Mouse (Mus musculus): ENCODE data around the gene Otoa. TPM values are rescaled to one million over a fixed set of nuclear protein-coding genes. Genes with fewer than 3 reads are reported as not detected.

The Otoa gene
- 0.05 and 0.34 TPM in 2 replicates for polyA plus RNA-seq (2016; fragmentation: Nextera tagmentation; extraction: Ambion mirVana)

DNA sequence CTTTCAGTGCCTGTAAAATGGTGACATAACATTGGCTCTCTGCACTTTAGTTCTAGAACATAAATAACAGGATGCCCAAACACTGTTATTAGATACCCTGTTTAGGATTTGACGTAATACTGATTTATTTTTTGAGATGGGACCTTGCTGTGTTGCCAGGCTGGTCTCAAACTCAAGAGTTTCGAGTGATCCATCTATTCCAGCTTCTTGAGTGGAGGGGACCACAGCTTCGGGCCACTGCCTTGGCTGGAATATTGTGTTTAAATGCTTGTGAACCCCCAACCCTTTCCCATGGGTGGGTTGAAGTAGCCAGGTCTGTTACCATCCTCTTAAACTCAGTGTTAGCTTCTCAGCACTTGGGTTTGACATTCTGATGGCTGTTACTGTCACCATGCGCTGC, at the start of gene Otoa:
Gene Otoa, plus strand, starts transcription at position 301 of the 400 bp plus-strand sequence.
- H3K9me3 ChIP-seq, result no peaks in the 10 kb centered on the region
- ATAC-seq (ENCODE audit: low FRiP score, low read depth), result no peak
- WGBS, result 94% methylated on average over 4 of the region's 4 CpGs
- H3K4me3 ChIP-seq, result no peak within 1 kb of the TSS
- H3K4me2 ChIP-seq (replicated peaks), result no peak within 1 kb of the TSS
- H3K27me3 ChIP-seq, result no peaks in the 10 kb centered on the region
- H3K27ac ChIP-seq (replicated peaks), result no peak within 1 kb of the TSS
- peaks cover 22% of the 10 kb centered on the region for H3K36me3 ChIP-seq
- H3K4me1 ChIP-seq, result peaks cover 8% of the 10 kb centered on the region; the same call in 1 of the 2 replicates
- no peak within 1 kb of the TSS for H3K9ac ChIP-seq (replicated peaks)

DNA sequence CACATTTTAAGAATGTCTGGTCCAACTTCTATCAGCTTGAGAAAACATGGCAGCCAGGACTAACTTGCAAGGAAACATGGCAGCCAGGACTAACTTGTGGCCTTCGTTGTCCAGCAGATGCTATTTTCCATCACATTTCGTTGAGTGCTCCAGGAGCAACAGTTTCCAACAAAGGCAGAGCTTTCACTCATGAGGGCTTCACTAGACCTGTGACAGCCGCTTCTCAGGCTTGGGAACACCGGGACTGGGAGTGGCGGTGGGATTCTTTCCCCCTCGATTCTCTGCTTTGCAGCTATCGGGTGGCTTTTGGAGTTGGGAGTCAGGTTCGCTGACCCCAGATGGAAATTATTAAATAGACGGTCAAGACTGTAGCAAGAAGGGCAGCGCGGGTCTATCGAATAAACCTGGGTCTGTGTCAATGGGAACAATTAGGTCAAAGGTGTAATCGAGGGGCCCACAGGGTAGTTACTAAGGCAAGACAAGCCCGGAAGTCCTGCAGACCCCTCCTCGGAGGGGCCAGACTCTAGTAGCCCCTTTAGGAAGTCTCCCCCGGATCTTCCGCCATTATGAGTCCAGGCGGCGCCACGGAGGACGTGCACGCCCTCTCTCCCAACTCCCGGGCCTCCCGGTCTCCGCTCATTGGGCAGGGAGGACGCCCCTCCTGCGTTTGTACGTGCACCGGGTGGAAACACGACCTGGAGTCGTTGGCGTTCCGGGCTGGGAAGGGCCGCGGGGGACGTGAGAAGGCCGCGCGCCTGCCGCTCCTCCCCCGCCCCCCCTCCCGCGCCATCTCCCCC, 47.4 kb upstream of the Otoa start, which contains the start of gene Mettl9:
Gene Mettl9, plus strand, starts transcription at position 590 of the 797 bp plus-strand sequence.
- Histone ChIP-seq H3K27me3 (peaks cover 21% of the 10 kb centered on the region), H3K4me1 (peaks cover 25% of the 10 kb centered on the region), H3K4me3 (peak within 1 kb of the TSS; percentile 87), H3K36me3 (no peaks in the 10 kb centered on the region), H3K9ac (replicated peaks) (peak within 1 kb of the TSS; percentile 98), H3K4me2 (replicated peaks) (peak within 1 kb of the TSS; percentile 76), H3K27ac (replicated peaks) (peak within 1 kb of the TSS; percentile 98), H3K9me3 (no peaks in the 10 kb centered on the region)
- ATAC-seq (ENCODE audit: low FRiP score, low read depth), result peak; percentile 98
- 3% methylated on average over 36 of the region's 43 CpGs for WGBS

DNA sequence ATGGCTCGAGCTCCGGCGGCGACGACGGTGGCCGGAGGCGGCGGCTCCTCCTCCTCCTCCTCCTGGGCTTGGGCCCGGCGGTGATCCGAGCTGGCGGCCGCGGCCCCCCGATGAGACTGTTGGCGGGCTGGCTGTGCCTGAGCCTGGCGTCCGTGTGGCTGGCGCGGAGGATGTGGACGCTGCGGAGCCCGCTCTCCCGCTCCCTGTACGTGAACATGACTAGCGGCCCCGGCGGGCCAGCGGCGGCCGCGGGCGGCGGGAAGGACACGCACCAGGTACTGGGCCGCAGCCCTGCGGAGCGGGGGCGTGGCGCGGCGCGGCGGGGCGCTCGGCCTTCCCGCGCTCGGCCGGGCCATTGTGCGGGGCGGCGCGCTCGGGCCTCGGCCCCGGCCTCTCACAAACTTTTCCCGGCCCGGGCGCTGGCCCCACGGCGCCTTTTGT, 46.7 kb upstream of the Otoa start:
- Histone ChIP-seq H3K27me3 (peaks cover 17% of the 10 kb centered on the region), H3K27ac (replicated peaks) (peak overlapping the region; percentile 98), H3K9ac (replicated peaks) (peak overlapping the region; percentile 98), H3K36me3 (no peaks in the 10 kb centered on the region), H3K4me3 (peak overlapping the region; percentile 87), H3K9me3 (no peaks in the 10 kb centered on the region), H3K4me2 (replicated peaks) (peak overlapping the region; percentile 76), H3K4me1 (peaks cover 25% of the 10 kb centered on the region)
- peak; percentile 77 for ATAC-seq (ENCODE audit: low FRiP score, low read depth)
- 0% methylated on average over 47 of the region's 63 CpGs for WGBS

DNA sequence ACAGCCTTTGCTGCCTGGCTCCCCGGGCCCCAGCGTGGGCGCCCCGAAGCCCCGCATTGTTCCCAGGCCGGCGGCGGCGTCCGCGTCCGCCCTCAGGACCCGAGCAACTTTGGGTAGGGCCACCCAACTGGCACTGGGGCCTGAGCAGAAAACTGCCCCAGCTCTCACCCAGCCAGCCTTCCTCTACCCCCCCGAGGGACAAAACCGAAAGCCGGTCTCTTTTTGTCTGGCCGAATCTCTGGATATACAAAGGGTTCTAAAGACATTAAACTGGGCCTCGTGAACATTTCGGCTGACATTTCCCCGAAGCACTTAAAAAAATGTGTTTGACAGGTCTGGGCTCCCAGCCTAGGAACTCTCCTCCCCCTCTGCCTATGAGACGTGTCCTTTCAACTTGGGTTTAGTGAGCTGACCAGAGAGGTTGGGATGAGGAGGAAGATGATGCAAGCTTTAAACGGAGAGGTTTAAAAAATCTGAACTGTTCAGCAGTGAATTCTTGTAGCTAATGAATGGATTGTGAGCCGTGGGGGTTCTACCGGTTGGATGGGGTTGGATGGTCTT, 46.2 kb upstream of the Otoa start:
- Histone ChIP-seq H3K27me3 (peaks cover 14% of the 10 kb centered on the region), H3K27ac (replicated peaks) (peak overlapping the region; percentile 98), H3K9me3 (no peaks in the 10 kb centered on the region), H3K4me1 (peaks cover 25% of the 10 kb centered on the region), H3K36me3 (no peaks in the 10 kb centered on the region), H3K4me3 (peak overlapping the region; percentile 87), H3K9ac (replicated peaks) (peak overlapping the region; percentile 98), H3K4me2 (replicated peaks) (peak overlapping the region; percentile 76)
- under 1% methylated on average over 24 of the region's 24 CpGs for WGBS
- ATAC-seq (ENCODE audit: low FRiP score, low read depth), result peak; percentile 51; the same call in 1 of the 2 replicates

- no peaks in the 10 kb centered on the region for H3K27me3 ChIP-seq
- no peak overlapping the region for H3K27ac ChIP-seq (replicated peaks)
- no peak for ATAC-seq (ENCODE audit: low FRiP score, low read depth)
- WGBS, result 95% methylated on average over 4 of the region's 4 CpGs
- no peak overlapping the region for H3K9ac ChIP-seq (replicated peaks)
- peaks cover 21% of the 10 kb centered on the region for H3K4me1 ChIP-seq
- H3K9me3 ChIP-seq, result no peaks in the 10 kb centered on the region
- no peak overlapping the region for H3K4me2 ChIP-seq (replicated peaks)
- no peak overlapping the region for H3K4me3 ChIP-seq
- 0 out of 2 replicates have a peak, but pooled peaks cover 4% of the 10 kb centered on the region for H3K36me3 ChIP-seq
Measured at GRCm38 (mm10) chr7:121040595-121040994, 40.9 kb upstream of the Otoa start.

- Histone ChIP-seq H3K9me3 (no peaks in the 10 kb centered on the region), H3K36me3 (0 out of 2 replicates have a peak, but pooled peaks cover 4% of the 10 kb centered on the region), H3K27me3 (no peaks in the 10 kb centered on the region), H3K4me3 (no peak overlapping the region), H3K27ac (replicated peaks) (no peak overlapping the region), H3K4me1 (peaks cover 7% of the 10 kb centered on the region), H3K4me2 (replicated peaks) (no peak overlapping the region), H3K9ac (replicated peaks) (no peak overlapping the region)
- ATAC-seq (ENCODE audit: low FRiP score, low read depth), result no peak
- WGBS, result 80% methylated on average over 1 of the region's 1 CpGs
Measured at GRCm38 (mm10) chr7:121041989-121042388, 39.5 kb upstream of the Otoa start.

DNA sequence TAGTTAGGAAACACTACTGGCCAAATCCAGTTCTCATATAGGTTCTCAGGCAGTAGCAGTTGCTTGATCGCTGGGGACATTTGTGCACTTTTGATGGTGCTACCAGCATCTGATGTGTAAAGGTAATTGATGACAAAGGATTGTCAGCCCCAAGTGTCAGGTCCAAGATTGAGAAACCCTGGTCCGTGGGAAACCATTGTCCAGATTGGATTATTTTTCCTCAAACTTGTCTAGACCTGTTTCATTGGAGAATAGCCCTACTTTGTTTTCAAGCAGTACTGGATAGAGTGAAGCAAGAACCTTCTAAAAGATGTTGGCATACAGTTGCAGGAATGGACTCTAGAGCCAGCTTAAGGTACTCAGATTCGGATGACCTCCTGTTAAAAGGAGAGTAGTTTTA, 38.4 kb upstream of the Otoa start:
- Histone ChIP-seq H3K27ac (replicated peaks) (no peak overlapping the region), H3K4me2 (replicated peaks) (no peak overlapping the region), H3K27me3 (no peaks in the 10 kb centered on the region), H3K36me3 (0 out of 2 replicates have a peak, but pooled peaks cover 4% of the 10 kb centered on the region), H3K4me3 (no peak overlapping the region), H3K9ac (replicated peaks) (no peak overlapping the region), H3K4me1 (no peaks in the 10 kb centered on the region; the same call in 1 of the 2 replicates), H3K9me3 (no peaks in the 10 kb centered on the region)
- no peak for ATAC-seq (ENCODE audit: low FRiP score, low read depth)
- WGBS, result 95% methylated on average over 3 of the region's 3 CpGs

- no peak for ATAC-seq (ENCODE audit: low FRiP score, low read depth)
- H3K27ac ChIP-seq (replicated peaks), result no peak overlapping the region
- no peaks in the 10 kb centered on the region for H3K27me3 ChIP-seq
- no peak overlapping the region for H3K9ac ChIP-seq (replicated peaks)
- no peak overlapping the region for H3K4me2 ChIP-seq (replicated peaks)
- H3K4me3 ChIP-seq, result no peak overlapping the region
- 98% methylated on average over 1 of the region's 1 CpGs for WGBS
- H3K9me3 ChIP-seq, result no peaks in the 10 kb centered on the region
- peaks cover 8% of the 10 kb centered on the region for H3K36me3 ChIP-seq
- no peaks in the 10 kb centered on the region for H3K4me1 ChIP-seq
Measured at GRCm38 (mm10) chr7:121043510-121043909, 37.9 kb upstream of the Otoa start.

DNA sequence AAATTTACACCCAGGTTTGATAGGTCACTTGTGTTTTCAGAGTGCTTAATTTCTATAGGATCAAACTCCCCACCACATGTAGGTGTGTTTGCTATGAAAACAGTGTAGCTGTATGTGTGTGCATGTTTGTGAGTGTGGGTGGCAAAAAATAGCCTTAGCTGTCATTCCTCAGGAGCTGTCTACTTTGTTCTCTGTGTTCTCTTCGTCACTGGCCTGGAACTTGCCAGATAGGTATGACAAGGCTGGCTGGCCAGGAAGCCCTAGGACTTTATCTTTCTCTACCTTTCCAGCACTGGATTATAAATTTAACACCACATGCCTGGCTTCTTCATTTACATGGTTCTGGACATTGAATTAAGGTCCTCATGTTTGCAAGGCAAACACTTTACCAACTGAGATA, 37.2 kb upstream of the Otoa start:
- no peaks in the 10 kb centered on the region for H3K9me3 ChIP-seq
- no peak overlapping the region for H3K27ac ChIP-seq (replicated peaks)
- 86% methylated on average over 1 of the region's 1 CpGs for WGBS
- H3K4me3 ChIP-seq, result no peak overlapping the region
- no peaks in the 10 kb centered on the region for H3K27me3 ChIP-seq
- no peak overlapping the region for H3K4me2 ChIP-seq (replicated peaks)
- H3K36me3 ChIP-seq, result peaks cover 10% of the 10 kb centered on the region
- H3K9ac ChIP-seq (replicated peaks), result no peak overlapping the region
- no peaks in the 10 kb centered on the region for H3K4me1 ChIP-seq
- no peak for ATAC-seq (ENCODE audit: low FRiP score, low read depth)

GRCm38 (mm10) chr7:121045671-121046453, 35.6 kb upstream of the Otoa start:
- WGBS, result 96% methylated on average over 6 of the region's 6 CpGs

GRCm38 (mm10) chr7:121047624-121048023, 33.8 kb upstream of the Otoa start:
- 96% methylated on average over 2 of the region's 2 CpGs for WGBS
- H3K9ac ChIP-seq (replicated peaks), result no peak overlapping the region
- H3K4me3 ChIP-seq, result no peak overlapping the region
- no peak overlapping the region for H3K27ac ChIP-seq (replicated peaks)
- H3K4me1 ChIP-seq, result no peaks in the 10 kb centered on the region
- no peak overlapping the region for H3K4me2 ChIP-seq (replicated peaks)
- ATAC-seq (ENCODE audit: low FRiP score, low read depth), result no peak
- H3K9me3 ChIP-seq, result no peaks in the 10 kb centered on the region
- H3K36me3 ChIP-seq, result peaks cover 28% of the 10 kb centered on the region
- no peaks in the 10 kb centered on the region for H3K27me3 ChIP-seq

More at GRCm38 (mm10) chr7:121045671-121046453, 35.6 kb upstream of the Otoa start:
- no peak overlapping the region for H3K4me2 ChIP-seq (replicated peaks)
- H3K36me3 ChIP-seq, result peaks cover 18% of the 10 kb centered on the region
- no peak for ATAC-seq (ENCODE audit: low FRiP score, low read depth)
- no peak overlapping the region for H3K9ac ChIP-seq (replicated peaks)
- no peaks in the 10 kb centered on the region for H3K27me3 ChIP-seq
- H3K9me3 ChIP-seq, result no peaks in the 10 kb centered on the region
- no peak overlapping the region for H3K27ac ChIP-seq (replicated peaks)
- H3K4me3 ChIP-seq, result no peak overlapping the region
- H3K4me1 ChIP-seq, result no peaks in the 10 kb centered on the region

Data from midbrain, embryonic 12.5 days (tissue).